Mouse (Mus musculus): ENCODE measurements around the gene Cinp.

- TF ChIP-seq E2F4 (IDR thresholded peaks at IDR 0.05; ENCODE audit: insufficient read depth) (no peak), POLR2A (IDR thresholded peaks at IDR 0.05; ENCODE audit: insufficient read length, low read depth) (no peak), CEBPB (IDR thresholded peaks at IDR 0.05; ENCODE audit: insufficient read depth, poor library complexity, severe bottlenecking) (no peak), USF1 (IDR thresholded peaks at IDR 0.05; ENCODE audit: low read depth) (no peak), MAX (IDR thresholded peaks at IDR 0.05; ENCODE audit: low read depth) (no peak), REST (IDR thresholded peaks at IDR 0.05; ENCODE audit: insufficient read depth, insufficient read length) (no peak), MYOG (IDR thresholded peaks at IDR 0.05; ENCODE audit: control insufficient read depth in 1 of 3, insufficient read depth in 1 of 3, insufficient read length in 2 of 3, low read depth in 2 of 3) (no peak), POLR2AphosphoS2 (IDR thresholded peaks at IDR 0.05; ENCODE audit: insufficient read length, low read depth) (no peak), TCF3 (IDR thresholded peaks at IDR 0.05; ENCODE audit: insufficient read length, low read depth) (no peak)
Measured at GRCm38 (mm10) chr12:110915761-110916160, 26.8 kb upstream of the Cinp start.

All from myocyte (in vitro differentiated cells).